Mouse (Mus musculus): Measurements from ENCODE around the gene Wfdc6a. TPM values are rescaled to one million over a fixed set of nuclear protein-coding genes. Genes with fewer than 3 reads are reported as not detected.
A peak's percentile ranks its signal among the peaks of the same experiment; 100 is the strongest.

The Wfdc6a gene
- polyA plus RNA-seq, 1 experiment: 25.0 TPM

- Histone ChIP-seq H3K27ac (ENCODE audit: control insufficient read depth, insufficient read depth, low read depth, low read length) (no peak overlapping the region), H3K27me3 (ENCODE audit: control insufficient read depth, insufficient read depth, low read length) (no peaks in the 10 kb centered on the region)
- TF ChIP-seq POLR2A (IDR thresholded peaks at IDR 0.05; ENCODE audit: control insufficient read depth, low read depth, low read length) (no peak), CTCF (IDR thresholded peaks at IDR 0.05; ENCODE audit: control insufficient read depth, insufficient read depth, insufficient replicate concordance, low read depth, low read length) (no peak)
Measured at GRCm38 (mm10) chr2:164537003-164537402, 48.2 kb downstream of the Wfdc6a start.

GRCm38 (mm10) chr2:164534315-164534714, 50.9 kb downstream of the Wfdc6a start:
- TF ChIP-seq POLR2A (IDR thresholded peaks at IDR 0.05; ENCODE audit: control insufficient read depth, low read depth, low read length) (no peak), CTCF (IDR thresholded peaks at IDR 0.05; ENCODE audit: control insufficient read depth, insufficient read depth, insufficient replicate concordance, low read depth, low read length) (no peak)
- H3K36me3 ChIP-seq (ENCODE audit: control insufficient read depth, insufficient read depth, low read length): no peaks in the 10 kb centered on the region

More at GRCm38 (mm10) chr2:164537003-164537402, 48.2 kb downstream of the Wfdc6a start:
- Histone ChIP-seq H3K36me3 (ENCODE audit: control insufficient read depth, insufficient read depth, low read length) (no peaks in the 10 kb centered on the region), H3K4me3 (ENCODE audit: control insufficient read depth, low read depth, low read length) (no peak overlapping the region), H3K4me1 (ENCODE audit: control insufficient read depth, insufficient read depth, low read length) (no peaks in the 10 kb centered on the region; the same call in 1 of the 2 replicates)

GRCm38 (mm10) chr2:164531169-164531568, 54.1 kb downstream of the Wfdc6a start:
- Histone ChIP-seq H3K27ac (ENCODE audit: control insufficient read depth, insufficient read depth, low read depth, low read length) (no peak overlapping the region), H3K4me1 (ENCODE audit: control insufficient read depth, insufficient read depth, low read length) (no peaks in the 10 kb centered on the region; the same call in 1 of the 2 replicates), H3K27me3 (ENCODE audit: control insufficient read depth, insufficient read depth, low read length) (no peaks in the 10 kb centered on the region), H3K36me3 (ENCODE audit: control insufficient read depth, insufficient read depth, low read length) (no peaks in the 10 kb centered on the region), H3K4me3 (ENCODE audit: control insufficient read depth, low read depth, low read length) (no peak overlapping the region)
- no peak for TF ChIP-seq POLR2A (IDR thresholded peaks at IDR 0.05; ENCODE audit: control insufficient read depth, low read depth, low read length)
- peak; percentile 49; the same call in 1 of the 2 replicates for TF ChIP-seq CTCF (IDR thresholded peaks at IDR 0.05; ENCODE audit: control insufficient read depth, insufficient read depth, insufficient replicate concordance, low read depth, low read length)

More at GRCm38 (mm10) chr2:164534315-164534714, 50.9 kb downstream of the Wfdc6a start:
- Histone ChIP-seq H3K4me3 (ENCODE audit: control insufficient read depth, low read depth, low read length) (no peak overlapping the region), H3K27ac (ENCODE audit: control insufficient read depth, insufficient read depth, low read depth, low read length) (no peak overlapping the region), H3K27me3 (ENCODE audit: control insufficient read depth, insufficient read depth, low read length) (no peaks in the 10 kb centered on the region), H3K4me1 (ENCODE audit: control insufficient read depth, insufficient read depth, low read length) (no peaks in the 10 kb centered on the region; the same call in 1 of the 2 replicates)

Other genes starting within 250 kb of the Wfdc6a start
- 2.2 and 2.8 TPM in 2 replicates for gene Slpi, start 196.4 kb downstream of the Wfdc6a start, polyA plus RNA-seq (2012; rRNA removed)
- 0.04 and 0.05 TPM in 2 replicates for gene Rbpjl, start 182.3 kb downstream of the Wfdc6a start, polyA plus RNA-seq (2012; rRNA removed)
- gene Matn4, start 180.3 kb downstream of the Wfdc6a start, polyA plus RNA-seq (2012; rRNA removed): 0.19 and 0.26 TPM in 2 replicates
- 12.2 and 16.6 TPM in 2 replicates for gene Sdc4, start 141.6 kb downstream of the Wfdc6a start, polyA plus RNA-seq (2012; rRNA removed)
- 26.1 and 26.4 TPM in 2 replicates for gene Sys1, start 128.5 kb downstream of the Wfdc6a start, polyA plus RNA-seq (2012; rRNA removed)
- gene Gm20458, start 124.5 kb downstream of the Wfdc6a start, polyA plus RNA-seq (2012; rRNA removed): 5.0 and 5.6 TPM in 2 replicates
- gene Trp53tg5, start 111.7 kb downstream of the Wfdc6a start, polyA plus RNA-seq (2012; rRNA removed): 97.8 and 104 TPM in 2 replicates
- 16.5 and 17.0 TPM in 2 replicates for gene Dbndd2, start 99.3 kb downstream of the Wfdc6a start, polyA plus RNA-seq (2012; rRNA removed)
- 77.6 and 85.6 TPM in 2 replicates for gene Pigt, start 87.9 kb downstream of the Wfdc6a start, polyA plus RNA-seq (2012; rRNA removed)
- 0.51 and 0.72 TPM in 2 replicates for gene Wfdc2, start 23.0 kb downstream of the Wfdc6a start, polyA plus RNA-seq (2012; rRNA removed)
- gene Spint3, start 12.0 kb downstream of the Wfdc6a start, polyA plus RNA-seq (2012; rRNA removed): 37.5 TPM in 1 of 2 replicates, not detected in the other
- gene Eppin, start 8.1 kb upstream of the Wfdc6a start, polyA plus RNA-seq (2012; rRNA removed): 52.4 and 70.8 TPM in 2 replicates
- 2.4 and 17.5 TPM in 2 replicates for gene Wfdc6b, start 28.1 kb upstream of the Wfdc6a start, polyA plus RNA-seq (2012; rRNA removed)
- gene Wfdc8, start 28.2 kb upstream of the Wfdc6a start, polyA plus RNA-seq (2012; rRNA removed): 3.8 and 15.4 TPM in 2 replicates
- 0.12 and 33.5 TPM in 2 replicates for gene Wfdc16, start 53.3 kb upstream of the Wfdc6a start, polyA plus RNA-seq (2012; rRNA removed)
- gene Wfdc10, start 70.6 kb upstream of the Wfdc6a start, polyA plus RNA-seq (2012; rRNA removed): 163 and 447 TPM in 2 replicates
- gene Wfdc9, start 71.1 kb upstream of the Wfdc6a start, polyA plus RNA-seq (2012; rRNA removed): 0.48 and 29.2 TPM in 2 replicates
- gene Wfdc11, start 88.6 kb upstream of the Wfdc6a start, polyA plus RNA-seq (2012; rRNA removed): 0.20 TPM in 1 of 2 replicates, not detected in the other
- gene Wfdc13, start 99.7 kb upstream of the Wfdc6a start, polyA plus RNA-seq (2012; rRNA removed): 0.32 and 36.5 TPM in 2 replicates
- gene Spint4, start 113.1 kb upstream of the Wfdc6a start, polyA plus RNA-seq (2012; rRNA removed): not detected in 2 replicates
- gene Spint5, start 129.9 kb upstream of the Wfdc6a start, polyA plus RNA-seq (2012; rRNA removed): 0.69 and 0.93 TPM in 2 replicates
- gene Wfdc3, start 160.5 kb upstream of the Wfdc6a start, polyA plus RNA-seq (2012; rRNA removed): 118 and 120 TPM in 2 replicates
- gene Dnttip1, start 160.5 kb upstream of the Wfdc6a start, polyA plus RNA-seq (2012; rRNA removed): 32.4 and 43.1 TPM in 2 replicates
- 57.7 and 60.0 TPM in 2 replicates for gene Ube2c, start 184.5 kb upstream of the Wfdc6a start, polyA plus RNA-seq (2012; rRNA removed)
- 0.89 and 5.6 TPM in 2 replicates for gene Tnnc2, start 194.5 kb upstream of the Wfdc6a start, polyA plus RNA-seq (2012; rRNA removed)
- 9.7 and 11.9 TPM in 2 replicates for gene Snx21, start 200.4 kb upstream of the Wfdc6a start, polyA plus RNA-seq (2012; rRNA removed)
- gene Acot8, start 219.4 kb upstream of the Wfdc6a start, polyA plus RNA-seq (2012; rRNA removed): 45.6 and 47.9 TPM in 2 replicates
- 18.0 and 19.5 TPM in 2 replicates for gene Zswim3, start 219.7 kb upstream of the Wfdc6a start, polyA plus RNA-seq (2012; rRNA removed)
- gene Zswim1, start 237.2 kb upstream of the Wfdc6a start, polyA plus RNA-seq (2012; rRNA removed): 25.3 and 26.0 TPM in 2 replicates
- 154 and 173 TPM in 2 replicates for gene Spata25, start 243.1 kb upstream of the Wfdc6a start, polyA plus RNA-seq (2012; rRNA removed)
- gene Ctsa, start 247.4 kb upstream of the Wfdc6a start, polyA plus RNA-seq (2012; rRNA removed): 22.7 and 25.9 TPM in 2 replicates
- gene Neurl2, start 248.0 kb upstream of the Wfdc6a start, polyA plus RNA-seq (2012; rRNA removed): 1.2 and 1.3 TPM in 2 replicates

All from testis, adult 2 months (tissue).